Mouse (Mus musculus) heart, embryonic 16.5 days (tissue): Measurements from ENCODE around the gene Lsm3. TPM values are rescaled to one million over a fixed set of nuclear protein-coding genes. Genes with fewer than 3 reads are reported as not detected.

Experiments
- ATAC-seq: fragments of 200-750 bp; cut with Nextera tagmentation; replicated peaks from 2 replicates; pipeline ENCODE4 v1.8.0; 2017; ENCODE audit warnings: moderate number of reproducible peaks; ENCODE audit not compliant: insufficient read depth, low FRiP score; ENCODE audit errors: extremely low read depth
- H3K27ac ChIP-seq: fragments of 300-500 bp; sonication (generic); 2 replicates; pipeline ENCODE4 v1.5.1; 2014; ENCODE audit warnings: mild to moderate bottlenecking, low read length, control low read depth, moderate library complexity
- H3K27me3 ChIP-seq: fragments of 300-500 bp; sonication (generic); 2 replicates; pipeline ENCODE4 v1.6.1; 2014; ENCODE audit warnings: low read length, mixed read lengths; ENCODE audit not compliant: control insufficient read depth, insufficient read depth
- H3K36me3 ChIP-seq: fragments of 300-500 bp; sonication (generic); 2 replicates; pipeline ENCODE4 v1.6.1; 2014; ENCODE audit not compliant: control insufficient read depth, insufficient read depth
- H3K4me1 ChIP-seq: fragments of 300-500 bp; sonication (generic); 2 replicates; pipeline ENCODE4 v1.6.1; 2014; ENCODE audit warnings: low read length, mixed read lengths; ENCODE audit not compliant: control insufficient read depth, insufficient read depth
- H3K4me2 ChIP-seq: fragments of 300-500 bp; sonication (generic); 2 replicates; pipeline ENCODE4 v1.6.1; 2014; ENCODE audit warnings: low read depth, mild to moderate bottlenecking, control low read depth, low read length
- H3K4me3 ChIP-seq: fragments of 300-500 bp; sonication (generic); 2 replicates; pipeline ENCODE4 v1.5.1; 2014; ENCODE audit warnings: mild to moderate bottlenecking, control low read depth, low read length
- H3K9ac ChIP-seq: fragments of 300-500 bp; sonication (generic); 2 replicates; pipeline ENCODE4 v1.6.1; 2014; ENCODE audit warnings: low read length, control low read depth
- H3K9me3 ChIP-seq: fragments of 300-500 bp; sonication (generic); replicated peaks from 2 replicates; pipeline ENCODE4 v1.6.1; 2016; ENCODE audit warnings: low read length; ENCODE audit not compliant: control insufficient read depth
- WGBS: fragments of 180-500 bp; shearing (Covaris S2); extraction: QIAGEN DNeasy Blood & Tissue Kit; methylation state at CpG from one replicate; pipeline ENCODE4 v1.1.7; 2014; 5-methylcytosine and 5-hydroxymethylcytosine counted together
- polyA plus RNA-seq: library from polyadenylated mRNA; unstranded; fragments of >200 nt; fragmentation: Nextera tagmentation; extraction: Ambion mirVana; gene quantifications from 2 replicates; pipeline ENCODE4 v1.2.1, GENCODE M21; 2015

Lsm3 gene
- polyA plus RNA-seq, 1 experiment from 2014 or later: 183 TPM

DNA sequence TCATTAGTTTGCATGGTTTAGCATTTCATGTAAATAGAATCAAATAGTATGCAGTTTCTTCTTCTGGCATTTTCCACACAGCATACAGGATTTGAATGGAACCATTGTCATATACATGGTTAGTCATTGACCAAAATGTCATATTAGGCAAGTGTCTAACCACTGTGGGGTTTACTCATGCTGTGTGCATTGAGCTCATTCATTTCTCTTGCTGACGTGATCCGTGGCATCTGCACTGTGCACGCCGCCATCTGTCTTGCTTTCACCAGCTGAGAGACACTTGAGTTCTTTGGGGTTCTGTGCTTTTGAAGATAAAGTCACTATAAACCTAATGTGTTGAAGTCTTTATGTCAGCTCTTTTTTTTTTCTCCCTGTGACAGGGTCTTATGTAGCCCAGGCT is 43.6 kb downstream of the Lsm3 start:
- no peaks in the 10 kb centered on the region for H3K4me1 ChIP-seq
- no peak overlapping the region for H3K27ac ChIP-seq
- H3K36me3 ChIP-seq: no peaks in the 10 kb centered on the region
- H3K4me2 ChIP-seq: no peak overlapping the region
- H3K9me3 ChIP-seq: peaks cover 3% of the 10 kb centered on the region
- ATAC-seq: no peak
- H3K9ac ChIP-seq: no peak overlapping the region
- H3K27me3 ChIP-seq: peaks cover 60% of the 10 kb centered on the region
- WGBS: 68% methylated on average over 4 of the region's 4 CpGs
- no peak overlapping the region for H3K4me3 ChIP-seq

DNA sequence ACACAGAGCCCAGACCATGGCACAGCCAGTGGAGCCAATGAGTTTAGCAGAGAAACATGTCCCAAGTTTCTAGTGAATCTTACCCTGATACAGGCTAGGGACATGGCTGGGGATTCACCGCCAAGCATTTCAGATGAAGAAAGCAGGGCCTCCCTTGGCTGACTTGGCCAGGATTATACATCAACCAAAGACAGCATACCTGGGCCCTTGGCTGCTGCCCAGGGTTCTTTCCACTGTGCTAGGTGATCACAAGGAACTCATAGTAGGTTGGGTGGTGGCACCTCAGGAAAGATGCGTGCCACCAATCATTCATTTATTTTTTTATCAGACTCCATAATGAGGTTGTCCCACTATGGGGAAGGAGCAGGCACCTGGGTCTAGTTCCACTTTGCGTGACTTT is 44.5 kb downstream of the Lsm3 start:
- ATAC-seq: no peak
- no peak overlapping the region for H3K27ac ChIP-seq
- no peaks in the 10 kb centered on the region for H3K36me3 ChIP-seq
- no peaks in the 10 kb centered on the region for H3K4me1 ChIP-seq
- peaks cover 3% of the 10 kb centered on the region for H3K9me3 ChIP-seq
- 91% methylated on average over 3 of the region's 3 CpGs for WGBS
- no peak overlapping the region for H3K9ac ChIP-seq
- peaks cover 56% of the 10 kb centered on the region for H3K27me3 ChIP-seq
- no peak overlapping the region for H3K4me2 ChIP-seq
- no peak overlapping the region for H3K4me3 ChIP-seq

DNA sequence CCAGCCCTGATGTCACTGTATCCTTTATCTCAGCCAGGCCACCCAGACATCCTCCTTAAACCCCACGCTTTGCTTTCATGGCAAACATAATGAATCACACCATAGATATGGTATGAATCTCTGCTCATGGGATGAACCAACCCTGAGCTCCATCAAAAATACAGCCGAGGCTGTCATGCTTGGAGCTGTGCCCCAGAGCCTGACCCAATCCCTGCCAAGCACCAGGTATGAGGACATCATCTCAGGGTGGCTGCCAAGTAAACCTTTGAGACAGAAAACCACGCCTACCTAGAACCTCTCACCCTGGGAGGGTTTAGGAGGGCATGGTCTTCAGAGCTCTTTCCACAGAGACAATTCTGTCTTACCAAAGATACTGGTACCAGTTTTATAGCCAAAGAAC is 47.3 kb downstream of the Lsm3 start:
- no peak for ATAC-seq
- no peak overlapping the region for H3K4me3 ChIP-seq

DNA sequence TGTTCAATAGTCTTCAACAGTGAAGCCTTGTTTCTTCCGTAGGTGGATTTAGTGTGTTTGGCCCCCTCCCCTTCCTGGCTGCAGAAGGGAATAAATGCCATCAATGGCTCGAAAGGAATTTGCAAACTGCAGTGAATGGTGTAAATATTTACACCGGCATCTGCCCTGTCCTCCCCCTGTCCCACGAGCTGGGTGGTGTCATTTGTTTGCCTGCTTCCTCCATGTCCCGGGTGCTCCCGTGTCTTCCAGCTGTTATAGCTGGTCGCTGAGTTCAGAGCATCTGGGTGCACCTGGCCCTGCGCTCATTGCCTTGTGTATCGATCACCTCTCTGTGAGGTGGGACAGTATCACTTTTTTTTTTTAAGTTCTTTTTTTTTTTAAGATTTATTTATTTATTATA is 50.7 kb downstream of the Lsm3 start:
- Histone ChIP-seq H3K4me3 (no peak overlapping the region), H3K4me1 (no peaks in the 10 kb centered on the region), H3K4me2 (no peak overlapping the region), H3K27ac (no peak overlapping the region), H3K9ac (no peak overlapping the region), H3K9me3 (no peaks in the 10 kb centered on the region), H3K36me3 (no peaks in the 10 kb centered on the region), H3K27me3 (peaks cover 24% of the 10 kb centered on the region)
- no peak for ATAC-seq
- WGBS: 71% methylated on average over 9 of the region's 9 CpGs

More for the DNA sequence above, 47.3 kb downstream of the Lsm3 start:
- peaks cover 41% of the 10 kb centered on the region for H3K27me3 ChIP-seq
- no peaks in the 10 kb centered on the region for H3K36me3 ChIP-seq
- H3K4me1 ChIP-seq: no peaks in the 10 kb centered on the region
- no peak overlapping the region for H3K4me2 ChIP-seq
- no peak overlapping the region for H3K9ac ChIP-seq
- H3K9me3 ChIP-seq: no peaks in the 10 kb centered on the region
- WGBS: 58% methylated on average over 3 of the region's 3 CpGs
- no peak overlapping the region for H3K27ac ChIP-seq

Other genes starting within 250 kb of the Lsm3 start
- 0.19 and 0.30 TPM in 2 replicates for gene Wnt7a, start 104.6 kb upstream of the Lsm3 start, polyA plus RNA-seq
- 32.4 and 33.7 TPM in 2 replicates for gene Chchd4, start 42.4 kb upstream of the Lsm3 start, polyA plus RNA-seq
- gene Tmem43, start 42.2 kb upstream of the Lsm3 start, polyA plus RNA-seq: 27.6 and 29.7 TPM in 2 replicates
- 11.9 and 13.7 TPM in 2 replicates for gene Xpc, start within 50 bp of the Lsm3 start, polyA plus RNA-seq
- gene Slc6a6, start 168.1 kb downstream of the Lsm3 start, polyA plus RNA-seq: 59.1 and 74.8 TPM in 2 replicates